Mouse (Mus musculus) hindbrain, embryonic 14.5 days (tissue): ENCODE data around the gene Tmem150a. TPM values are rescaled to one million over a fixed set of nuclear protein-coding genes. Genes with fewer than 3 reads are reported as not detected.

ENCODE experiments used
- ATAC-seq: fragments of 200-750 bp; cut with Nextera tagmentation; 2 replicates; pipeline ENCODE4 v1.8.0; 2017; ENCODE audit warnings: moderate number of reproducible peaks, mild to moderate bottlenecking, moderate TSS enrichment, moderate library complexity; ENCODE audit not compliant: low FRiP score
- DNase-seq: peaks from one replicate; pipeline ENCODE4 v3.0.0-alpha.2; 2015; ENCODE audit warnings: low spot score
- H3K27ac ChIP-seq: fragments of 300-500 bp; sonication (generic); 2 replicates; pipeline ENCODE4 v1.5.1; 2014; ENCODE audit warnings: mild to moderate bottlenecking, moderate library complexity
- H3K27me3 ChIP-seq: fragments of 300-500 bp; sonication (generic); 2 replicates; pipeline ENCODE4 v1.6.1; 2014; ENCODE audit warnings: mild to moderate bottlenecking, low read length, mixed read lengths; ENCODE audit not compliant: control insufficient read depth, insufficient read depth
- H3K36me3 ChIP-seq: fragments of 300-500 bp; sonication (generic); replicated peaks from 2 replicates; pipeline ENCODE4 v1.6.1; 2014; ENCODE audit not compliant: control insufficient read depth, insufficient read depth
- H3K4me1 ChIP-seq: fragments of 300-500 bp; sonication (generic); replicated peaks from 2 replicates; pipeline ENCODE4 v1.6.1; 2014; ENCODE audit warnings: antibody characterized with exemption, low read length, mixed read lengths; ENCODE audit not compliant: control insufficient read depth, insufficient read depth
- H3K4me2 ChIP-seq: fragments of 300-500 bp; sonication (generic); replicated peaks from 2 replicates; pipeline ENCODE4 v1.6.1; 2014; ENCODE audit warnings: mild to moderate bottlenecking, moderate library complexity
- H3K4me3 ChIP-seq: fragments of 300-500 bp; sonication (generic); replicated peaks from 2 replicates; pipeline ENCODE4 v1.5.1; 2014; ENCODE audit warnings: mild to moderate bottlenecking, low read length
- H3K9ac ChIP-seq: fragments of 300-500 bp; sonication (generic); 2 replicates; pipeline ENCODE4 v1.6.1; 2014
- H3K9me3 ChIP-seq: fragments of 300-500 bp; sonication (generic); 2 replicates; pipeline ENCODE4 v1.6.1; 2016; ENCODE audit warnings: low read length; ENCODE audit not compliant: control insufficient read depth
- WGBS: fragments of 180-500 bp; shearing (Covaris S2); extraction: QIAGEN DNeasy Blood & Tissue Kit; methylation state at CpG from one replicate; pipeline ENCODE4 v1.1.7; 2014; 5-methylcytosine and 5-hydroxymethylcytosine counted together
- polyA plus RNA-seq: library from polyadenylated mRNA; unstranded; fragments of >200 nt; fragmentation: Nextera tagmentation; extraction: Ambion mirVana; gene quantifications from 2 replicates; pipeline ENCODE4 v1.2.1, GENCODE M21; 2014

Tmem150a gene
- polyA plus RNA-seq, 1 experiment from 2014 or later = 26.8 TPM

GRCm38 (mm10) chr6:72326274-72326673, 29.0 kb upstream of the Tmem150a start:
- H3K27me3 ChIP-seq = no peaks in the 10 kb centered on the region
- no peaks in the 10 kb centered on the region for H3K9me3 ChIP-seq
- no peak overlapping the region for H3K9ac ChIP-seq
- ATAC-seq = no peak
- H3K27ac ChIP-seq = no peak overlapping the region
- DNase-seq = no peak
- H3K4me2 ChIP-seq = no peak overlapping the region
- H3K4me1 ChIP-seq = no peaks in the 10 kb centered on the region
- no peak overlapping the region for H3K4me3 ChIP-seq
- peaks cover 96% of the 10 kb centered on the region for H3K36me3 ChIP-seq
- WGBS = 77% methylated on average over 6 of the region's 6 CpGs

GRCm38 (mm10) chr6:72329019-72329418, 26.2 kb upstream of the Tmem150a start:
- no peak for ATAC-seq
- Histone ChIP-seq H3K27me3 (no peaks in the 10 kb centered on the region), H3K27ac (no peak overlapping the region), H3K36me3 (peaks cover 95% of the 10 kb centered on the region), H3K4me1 (no peaks in the 10 kb centered on the region), H3K4me3 (no peak overlapping the region), H3K9ac (no peak overlapping the region), H3K4me2 (no peak overlapping the region), H3K9me3 (no peaks in the 10 kb centered on the region)
- DNase-seq = no peak
- WGBS = 93% methylated on average over 5 of the region's 5 CpGs

GRCm38 (mm10) chr6:72330133-72330532, 25.1 kb upstream of the Tmem150a start:
- Histone ChIP-seq H3K9ac (no peak overlapping the region), H3K4me2 (no peak overlapping the region), H3K9me3 (no peaks in the 10 kb centered on the region), H3K27ac (no peak overlapping the region), H3K4me1 (no peaks in the 10 kb centered on the region), H3K27me3 (no peaks in the 10 kb centered on the region), H3K36me3 (peaks cover 95% of the 10 kb centered on the region), H3K4me3 (no peak overlapping the region)
- ATAC-seq = no peak
- 96% methylated on average over 4 of the region's 4 CpGs for WGBS
- DNase-seq = no peak

- Histone ChIP-seq H3K36me3 (peaks cover 96% of the 10 kb centered on the region), H3K4me3 (no peak overlapping the region), H3K9ac (no peak overlapping the region), H3K27ac (no peak overlapping the region), H3K9me3 (no peaks in the 10 kb centered on the region), H3K4me1 (no peaks in the 10 kb centered on the region), H3K27me3 (no peaks in the 10 kb centered on the region), H3K4me2 (no peak overlapping the region)
- no peak for DNase-seq
- WGBS = 86% methylated on average over 5 of the region's 5 CpGs
- no peak for ATAC-seq
Observed at GRCm38 (mm10) chr6:72333111-72333510, 22.1 kb upstream of the Tmem150a start.

GRCm38 (mm10) chr6:72340481-72340880, 14.8 kb upstream of the Tmem150a start:
- no peak overlapping the region for H3K4me2 ChIP-seq
- no peak overlapping the region for H3K4me3 ChIP-seq
- DNase-seq (no peak), ATAC-seq (no peak)
- peaks cover 13% of the 10 kb centered on the region for H3K4me1 ChIP-seq
- no peaks in the 10 kb centered on the region for H3K9me3 ChIP-seq
- WGBS = 60% methylated on average over 2 of the region's 2 CpGs
- H3K9ac ChIP-seq = no peak overlapping the region
- H3K27me3 ChIP-seq = no peaks in the 10 kb centered on the region
- H3K27ac ChIP-seq = no peak overlapping the region
- H3K36me3 ChIP-seq = peaks cover 51% of the 10 kb centered on the region

- Histone ChIP-seq H3K4me2 (peak overlapping the region; percentile 79), H3K4me3 (peak overlapping the region; percentile 65), H3K9ac (peak overlapping the region; percentile 69), H3K36me3 (peaks cover 22% of the 10 kb centered on the region), H3K9me3 (no peaks in the 10 kb centered on the region), H3K27me3 (peaks cover 3% of the 10 kb centered on the region; the same call in 1 of the 2 replicates), H3K4me1 (peaks cover 32% of the 10 kb centered on the region), H3K27ac (peak overlapping the region; percentile 34; the same call in 1 of the 2 replicates)
- ATAC-seq (peak; percentile 60; the same call in 1 of the 2 replicates), DNase-seq (no peak)
- under 1% methylated on average over 36 of the region's 42 CpGs for WGBS
Observed at GRCm38 (mm10) chr6:72344396-72345073, 10.7 kb upstream of the Tmem150a start.

GRCm38 (mm10) chr6:72345074-72345567, 10.1 kb upstream of the Tmem150a start, which contains the start of gene Usp39:
Gene Usp39 (minus strand): TSS chr6:72345184.
- under 1% methylated on average over 30 of the region's 30 CpGs for WGBS
- H3K4me1 ChIP-seq = peaks cover 32% of the 10 kb centered on the region
- peaks cover 17% of the 10 kb centered on the region; the same call in 1 of the 2 replicates for H3K36me3 ChIP-seq
- H3K4me2 ChIP-seq = peak within 1 kb of the TSS; percentile 79
- H3K27ac ChIP-seq = peak within 1 kb of the TSS; percentile 34; the same call in 1 of the 2 replicates
- peak within 1 kb of the TSS; percentile 69 for H3K9ac ChIP-seq
- DNase-seq = peak; percentile 96
- no peaks in the 10 kb centered on the region for H3K9me3 ChIP-seq
- H3K27me3 ChIP-seq = peaks cover 3% of the 10 kb centered on the region; the same call in 1 of the 2 replicates
- ATAC-seq = peak; percentile 89
- H3K4me3 ChIP-seq = peak within 1 kb of the TSS; percentile 65

- H3K36me3 ChIP-seq = peaks cover 16% of the 10 kb centered on the region
- H3K27ac ChIP-seq = no peak overlapping the region
- WGBS = 52% methylated on average over 6 of the region's 6 CpGs
- peak overlapping the region; percentile 65; the same call in 1 of the 2 replicates for H3K4me3 ChIP-seq
- H3K4me1 ChIP-seq = peaks cover 32% of the 10 kb centered on the region
- peak overlapping the region; percentile 79 for H3K4me2 ChIP-seq
- ATAC-seq = no peak
- H3K9me3 ChIP-seq = no peaks in the 10 kb centered on the region
- peak overlapping the region; percentile 69 for H3K9ac ChIP-seq
- H3K27me3 ChIP-seq = peaks cover 3% of the 10 kb centered on the region; the same call in 1 of the 2 replicates
- DNase-seq = no peak
Observed at GRCm38 (mm10) chr6:72345633-72346032, 9.6 kb upstream of the Tmem150a start.

GRCm38 (mm10) chr6:72346261-72346660, 9.0 kb upstream of the Tmem150a start:
- ATAC-seq (no peak), DNase-seq (no peak)
- H3K27ac ChIP-seq = no peak overlapping the region
- H3K4me1 ChIP-seq = peaks cover 32% of the 10 kb centered on the region
- peak overlapping the region; percentile 78 for H3K4me2 ChIP-seq
- peaks cover 3% of the 10 kb centered on the region; the same call in 1 of the 2 replicates for H3K27me3 ChIP-seq
- H3K9me3 ChIP-seq = no peaks in the 10 kb centered on the region
- no peak overlapping the region for H3K9ac ChIP-seq
- 0 out of 2 replicates have a peak overlapping the region, but pooled peaks have one; percentile 87 for H3K4me3 ChIP-seq
- H3K36me3 ChIP-seq = peaks cover 22% of the 10 kb centered on the region
- WGBS = 94% methylated on average over 4 of the region's 4 CpGs
